Mouse (Mus musculus): ENCODE measurements around the gene Dtd1.
"Not testable (repeated sequence)": the region's sequence is repeated elsewhere in the genome, so short reads cannot be mapped to it uniquely, and the experiment has no call there.

Gene Dtd1

DNA sequence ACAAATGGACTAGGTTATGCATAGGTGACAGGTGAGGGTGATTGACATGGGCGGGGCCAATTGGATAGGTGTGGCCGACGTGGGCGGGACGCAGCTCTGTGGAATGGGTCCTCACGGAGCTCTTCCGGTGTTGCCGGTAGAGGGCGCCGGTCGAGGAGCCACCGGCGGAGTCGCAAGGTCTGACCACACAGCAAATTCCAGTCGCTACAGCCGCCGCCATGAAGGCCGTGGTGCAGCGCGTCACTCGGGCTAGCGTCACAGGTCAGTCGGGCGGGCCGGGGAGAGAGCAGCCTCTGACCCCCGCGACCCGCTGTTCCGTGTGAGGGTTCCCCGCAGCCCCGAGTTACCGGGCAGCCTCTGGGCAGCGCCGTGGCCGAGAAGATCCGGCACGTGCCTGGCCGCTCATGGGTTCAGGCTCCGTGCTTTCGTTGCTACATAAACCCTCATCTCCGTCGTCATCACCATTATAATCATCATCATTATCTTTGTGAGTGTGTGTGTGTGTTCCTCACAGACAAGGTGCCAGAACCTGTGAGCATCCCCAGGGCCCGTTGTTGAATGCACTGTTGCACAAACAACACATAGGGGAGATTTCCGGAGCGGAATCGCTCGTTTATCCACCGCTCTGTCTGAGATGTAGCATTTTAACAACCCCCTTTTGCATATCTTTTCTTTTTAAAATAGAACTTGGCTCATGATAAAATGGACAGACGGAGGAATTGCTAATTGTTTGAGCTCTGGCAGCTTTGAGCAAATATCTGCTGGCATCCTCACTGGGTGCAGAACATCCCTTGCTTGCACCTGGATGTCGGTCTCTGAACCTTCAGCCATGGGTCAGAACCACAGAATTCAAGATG lies at the start of gene Dtd1:
Dtd1 (plus strand) TSS at position 67 of the 857 bp plus-strand sequence.
- DNase-seq: peak; percentile 92 to 93

DNA sequence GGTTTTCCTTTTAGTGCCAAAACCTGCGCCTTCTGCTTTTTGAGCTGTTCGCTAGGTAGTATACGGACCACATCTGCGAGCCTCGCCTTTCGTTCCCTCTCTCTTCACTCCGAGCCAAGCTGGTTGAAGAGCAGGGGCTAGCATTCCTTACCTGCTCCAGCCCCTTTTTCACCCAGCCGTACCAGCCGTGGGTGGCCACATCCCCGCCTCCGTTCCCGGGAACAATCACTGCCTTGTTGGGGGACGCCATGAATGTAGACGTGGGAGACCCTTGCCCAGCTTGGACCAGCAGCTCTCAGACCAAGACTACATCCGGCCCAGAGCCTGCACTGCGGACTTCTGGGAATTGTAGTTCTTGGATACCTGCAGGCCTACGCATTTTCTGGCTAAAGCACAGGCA lies 49.2 kb upstream of the Dtd1 start, which contains the start of gene Rbbp9:
Rbbp9 (minus strand) TSS at position 341 of the 400 bp plus-strand sequence.
- peak; percentile 65 to 66 for DNase-seq

- DNase-seq: no peak
These were observed 45.8 kb upstream of the Dtd1 start for GRCm38 (mm10) chr2:144553905-144554304.

- DNase-seq: no peak
These were observed 44.3 kb upstream of the Dtd1 start for GRCm38 (mm10) chr2:144555286-144555819.

DNA sequence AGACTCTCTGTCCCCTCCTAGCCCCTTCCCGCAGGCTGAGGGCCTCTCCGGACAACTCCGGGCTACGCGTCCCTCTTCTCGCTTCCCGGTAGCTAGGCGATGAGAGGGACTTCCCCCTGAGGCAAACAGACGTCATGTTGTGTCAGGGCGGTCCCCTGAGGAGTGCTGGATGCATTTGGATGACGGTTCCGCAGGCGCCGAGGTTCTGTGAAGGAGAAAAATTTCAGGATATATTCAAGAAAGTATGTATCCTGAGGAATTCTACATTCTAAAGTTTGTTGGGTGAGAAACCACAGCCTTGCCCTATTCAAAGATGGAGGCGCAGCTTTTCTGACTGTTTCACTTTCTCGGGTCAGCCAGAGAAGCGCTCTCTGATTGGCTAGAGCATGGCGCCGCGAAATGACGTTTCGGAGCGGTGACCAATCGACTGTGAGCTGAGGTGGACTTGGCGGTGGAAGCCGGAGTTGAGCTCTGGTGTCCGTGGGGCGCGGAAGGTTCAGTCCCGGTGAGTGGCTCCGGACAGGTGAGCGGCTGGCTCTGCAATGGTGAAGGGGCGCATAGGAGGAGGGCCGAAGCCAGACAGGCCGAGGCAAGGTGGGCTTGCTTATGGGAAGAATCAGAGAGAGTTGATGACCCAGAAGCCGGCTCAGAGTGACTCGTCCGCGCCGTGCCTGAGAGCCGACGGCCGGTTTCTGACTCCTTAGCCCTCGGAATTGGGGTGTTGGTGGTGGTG lies 43.7 kb upstream of the Dtd1 start, which contains the start of gene Sec23b:
Sec23b (plus strand) TSS at position 410 of the 733 bp plus-strand sequence.
- DNase-seq: peak; percentile 97 to 98

DNA sequence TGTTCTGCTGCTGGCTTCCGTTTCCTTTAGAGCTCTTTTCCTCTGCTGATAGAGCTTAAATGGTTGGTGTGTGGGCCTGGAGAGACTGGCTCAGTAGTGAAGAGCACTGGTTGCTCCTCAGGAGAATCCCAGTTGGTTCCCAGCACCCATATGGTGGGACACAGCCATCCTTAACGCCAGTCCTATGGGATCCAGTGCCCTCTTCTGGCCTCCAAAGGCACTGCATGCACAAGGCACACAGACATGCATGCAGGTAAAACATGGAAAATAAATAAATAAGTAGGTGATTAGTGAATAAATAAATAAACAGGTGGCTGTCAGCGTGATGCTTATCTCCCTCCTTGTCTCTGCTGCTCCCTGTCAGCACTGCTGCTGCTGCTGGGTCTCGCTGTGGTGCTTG lies 11.0 kb upstream of the Dtd1 start:
- no peak for DNase-seq

- not testable (repeated sequence) for DNase-seq
These were observed 6.7 kb upstream of the Dtd1 start for GRCm38 (mm10) chr2:144593036-144593435.

GRCm38 (mm10) chr2:144593951-144594651 lies 5.6 kb upstream of the Dtd1 start, which contains the start of gene Smim26:
Smim26 (plus strand) TSS chr2:144594054.
- DNase-seq: peak; percentile 82 to 85

- no peak for DNase-seq
These were observed 1.7 kb upstream of the Dtd1 start for GRCm38 (mm10) chr2:144598006-144598405.

- DNase-seq: no peak
These were observed 1.9 kb downstream of the Dtd1 start for GRCm38 (mm10) chr2:144601576-144601975.

- no peak for DNase-seq
These were observed 14.3 kb downstream of the Dtd1 start for GRCm38 (mm10) chr2:144613956-144614355.

- DNase-seq: no peak
These were observed 17.6 kb downstream of the Dtd1 start for GRCm38 (mm10) chr2:144617074-144617874.

DNA sequence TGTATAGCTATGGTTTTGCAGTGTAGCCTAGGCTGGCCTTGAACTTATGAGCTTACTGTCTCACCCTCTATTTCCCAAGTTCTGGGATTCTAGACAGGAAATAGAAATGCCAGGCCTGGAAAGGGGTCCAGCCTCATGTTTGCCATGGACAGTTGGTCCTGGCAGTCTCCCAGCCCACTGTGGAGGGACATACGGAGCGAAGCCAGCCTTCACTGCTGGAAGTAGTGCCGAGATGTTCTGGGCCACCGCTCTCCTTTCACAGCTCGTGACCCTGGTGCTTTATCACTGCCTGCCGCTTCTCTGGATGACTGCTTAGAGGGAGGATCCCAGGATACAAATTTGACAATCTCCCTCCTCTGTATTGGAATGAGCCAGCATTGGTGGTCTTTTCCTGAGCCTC lies 21.8 kb downstream of the Dtd1 start:
- no peak for DNase-seq

GRCm38 (mm10) chr2:144633551-144633950 lies 33.9 kb downstream of the Dtd1 start:
- no peak for DNase-seq

- no peak for DNase-seq
These were observed 34.5 kb downstream of the Dtd1 start for GRCm38 (mm10) chr2:144634231-144634630.

DNA sequence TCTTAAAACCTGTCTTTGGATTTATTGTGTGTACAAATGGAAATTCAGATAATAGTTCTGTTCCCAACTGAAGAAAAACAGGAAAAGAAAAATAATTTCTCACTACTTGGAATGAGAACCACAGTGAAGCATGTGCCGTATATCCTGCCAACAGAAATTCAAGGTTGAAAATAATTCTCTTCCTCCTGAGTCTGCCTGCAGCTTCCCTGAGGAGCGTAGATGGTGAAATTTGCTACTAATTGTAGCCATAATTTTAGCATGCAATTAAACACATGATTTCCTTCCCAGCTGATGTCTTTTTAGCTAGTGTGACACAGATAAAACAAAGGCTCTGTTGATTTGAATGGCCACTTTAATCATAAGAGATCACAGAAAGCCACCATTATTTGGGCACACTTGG lies 35.0 kb downstream of the Dtd1 start:
- DNase-seq: no peak

DNA sequence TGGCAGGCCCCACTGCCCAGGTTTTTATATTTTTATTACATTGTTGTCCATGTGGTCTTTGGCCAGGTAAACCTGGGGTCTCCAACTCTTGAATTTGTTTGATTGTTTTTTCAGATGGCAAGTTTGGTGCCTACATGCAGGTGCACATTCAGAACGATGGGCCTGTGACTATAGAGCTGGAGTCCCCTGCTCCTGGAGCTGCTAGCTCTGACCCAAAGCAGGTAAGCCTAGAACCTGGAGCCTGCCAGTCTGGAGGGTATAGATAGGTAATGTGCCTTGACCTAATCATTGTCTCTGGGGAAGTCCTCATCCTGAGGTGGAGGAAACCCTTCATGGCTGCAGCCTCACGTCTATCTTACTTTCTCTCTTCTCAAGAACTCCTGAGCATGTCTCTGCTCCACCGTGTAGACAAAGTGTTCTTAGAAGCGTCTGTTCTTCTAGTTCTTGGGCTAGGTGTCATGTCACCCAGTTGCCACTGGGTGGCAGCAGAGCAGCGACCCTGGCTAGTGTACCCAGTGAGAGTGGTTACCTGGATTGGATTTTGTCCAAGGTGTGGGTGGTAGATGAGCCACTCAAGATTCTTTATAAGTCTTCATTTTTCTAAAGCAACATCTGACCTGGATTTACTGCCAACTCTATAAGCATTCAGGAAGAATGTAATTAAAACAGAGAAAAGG lies 36.1 kb downstream of the Dtd1 start:
- peak; percentile 27 to 58 for DNase-seq

GRCm38 (mm10) chr2:144637204-144637603 lies 37.5 kb downstream of the Dtd1 start:
- DNase-seq: peak; percentile 7 to 23

- no peak for DNase-seq
These were observed 38.1 kb downstream of the Dtd1 start for GRCm38 (mm10) chr2:144637671-144638395.

DNA sequence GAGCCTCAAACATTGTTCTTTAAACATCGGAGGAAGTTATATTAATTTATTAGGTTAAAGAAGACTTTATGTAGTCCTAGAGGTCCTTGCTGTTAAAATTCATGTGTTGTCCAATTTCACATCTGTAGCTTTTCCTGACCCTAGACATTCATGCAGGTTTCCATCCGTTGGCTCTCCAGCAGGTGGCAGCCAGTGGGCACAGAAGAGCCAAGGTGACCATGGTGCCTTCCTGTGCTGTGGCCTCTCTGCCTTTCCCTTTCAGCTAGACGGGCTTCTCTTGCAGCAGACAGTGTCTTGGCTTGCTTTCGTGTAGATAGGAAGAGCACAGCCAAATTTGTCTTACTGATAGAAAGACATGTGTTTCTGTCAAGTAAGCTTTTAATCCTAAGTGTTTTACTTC lies 39.0 kb downstream of the Dtd1 start:
- DNase-seq: peak in 1 of 2 experiments; percentile 22

DNA sequence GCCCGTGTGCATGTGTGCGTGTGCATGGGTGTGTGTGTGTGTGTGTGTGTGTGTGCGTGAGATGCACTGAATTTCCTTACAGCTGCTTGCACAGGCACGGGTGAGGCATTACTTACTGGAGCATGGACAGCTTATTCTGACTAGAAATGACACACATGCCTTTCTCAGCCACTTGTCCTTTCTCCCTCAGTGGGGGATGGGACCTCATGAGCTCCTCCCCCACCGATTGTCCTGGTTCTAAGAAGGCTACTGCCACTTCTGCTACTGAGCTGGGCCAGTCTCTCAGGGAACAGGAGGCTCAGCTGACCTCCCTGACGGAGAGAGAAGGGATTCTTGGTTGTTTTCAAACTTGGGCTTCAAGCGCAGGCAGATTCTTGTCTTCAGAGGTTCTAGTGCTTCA lies 40.4 kb downstream of the Dtd1 start:
- no peak for DNase-seq
